Mouse (Mus musculus): ENCODE data around the gene Gm20772. TPM values are rescaled to one million over a fixed set of nuclear protein-coding genes. Genes with fewer than 3 reads are reported as not detected.
"Not testable (repeated sequence)": the region's sequence is repeated elsewhere in the genome, so short reads cannot be mapped to it uniquely, and the experiment has no call there.

Gene Gm20772
- total RNA-seq (2022) = not detected

DNA sequence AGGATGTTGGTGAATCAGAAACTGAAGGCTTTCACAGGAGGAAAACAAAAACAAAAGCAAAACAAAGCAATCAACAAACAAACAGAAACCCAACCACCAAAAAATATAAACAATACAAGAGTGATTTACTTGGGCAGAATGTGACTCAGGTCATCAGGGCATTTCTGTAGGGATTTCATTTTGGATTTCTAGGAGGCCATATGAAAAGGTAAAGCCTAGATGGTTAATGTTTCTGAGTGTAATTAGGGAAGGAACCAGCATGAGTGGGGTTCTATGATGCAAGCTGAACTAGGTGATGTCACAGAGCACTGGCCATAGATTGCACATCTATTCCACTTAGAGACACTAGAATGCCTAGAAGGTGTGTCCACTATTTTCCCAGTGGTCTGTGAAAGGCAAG is at the start of gene Gm20772, which contains the start of gene Gm20831:
Gm20772 (plus strand) TSS at position 301 of the 400 bp plus-strand sequence.
Gm20831 (plus strand) TSS at position 301 of the 400 bp plus-strand sequence.
- DNase-seq (ENCODE audit: low spot score in 2 of 2) = not testable (repeated sequence)

DNA sequence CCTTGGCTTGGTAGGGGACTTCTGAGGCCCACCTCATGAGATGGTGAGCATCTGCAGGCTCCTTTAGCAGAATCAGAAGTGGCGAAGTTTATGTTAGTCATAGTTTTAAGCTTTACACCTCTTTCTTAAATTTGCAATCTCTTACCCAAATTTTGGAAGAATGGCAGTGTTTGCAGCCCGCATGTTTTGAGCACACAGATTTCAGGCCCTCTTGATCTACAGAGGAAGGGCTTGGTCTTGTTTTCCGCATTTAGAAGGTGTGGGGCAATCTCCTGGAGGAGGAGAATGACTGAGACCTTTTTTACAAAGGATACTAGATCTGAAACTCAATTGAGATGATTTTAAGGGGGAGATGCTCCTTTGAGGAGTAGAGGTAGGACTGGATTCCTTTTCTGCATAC is 28.4 kb upstream of the Gm20772 start, which contains the start of gene Gm21904:
Gm21904 (minus strand) TSS at position 101 of the 400 bp plus-strand sequence.
- DNase-seq (ENCODE audit: low spot score in 2 of 2) = not testable (repeated sequence)

Other genes with a start within 250 kb of the Gm20772 start
- not detected for gene Gm21904, start 28.5 kb upstream of the Gm20772 start, total RNA-seq (2022)
- not detected for gene Gm20831, start within 50 bp of the Gm20772 start, total RNA-seq (2022)
- not detected for gene Srsy, start 62.6 kb downstream of the Gm20772 start, total RNA-seq (2022)
- not detected for gene Gm21764, start 187.1 kb downstream of the Gm20772 start, total RNA-seq (2022)
- not detected for gene Ssty1, start 214.4 kb downstream of the Gm20772 start, total RNA-seq (2022)

Data from gastrocnemius, adult 8-10 months (tissue).